Mouse (Mus musculus) layer of hippocampus, postnatal 25 days (tissue): Measurements from ENCODE around the gene Slc7a7. TPM values are rescaled to one million over a fixed set of nuclear protein-coding genes. Genes with fewer than 3 reads are reported as not detected.
A peak's percentile ranks its signal among the peaks of the same experiment; 100 is the strongest.

Experiments used
- DNase-seq, 2 experiments: peaks; one replicate each; pipeline ENCODE4 v3.0.0; 2022; ENCODE audit warnings: mixed read lengths in 2 of 2, low spot score in 1 of 2; ENCODE audit errors: extremely low spot score in 1 of 2
- total RNA-seq, 2 experiments: library from RNA; stranded (reverse); gene quantifications; 2 replicates each; pipeline ENCODE4 v1.2.3; 2021

The Slc7a7 gene
- total RNA-seq = 1 to 10 TPM; 1.5 to 1.9 TPM

GRCm38 (mm10) chr14:54417623-54418081 lies at the start of gene Slc7a7:
Slc7a7 (minus strand) TSS chr14:54417780.
- no peak for DNase-seq

GRCm38 (mm10) chr14:54464293-54465005 lies 46.9 kb upstream of the Slc7a7 start:
- DNase-seq = peak in 1 of 2 experiments; percentile 35

GRCm38 (mm10) chr14:54463959-54464292 lies 46.3 kb upstream of the Slc7a7 start, which contains the start of gene Lrp10:
Lrp10 (plus strand) TSS chr14:54464137.
- peak; percentile 76 to 79 for DNase-seq

- no peak for DNase-seq
Measured at GRCm38 (mm10) chr14:54463108-54463958, 45.8 kb upstream of the Slc7a7 start.

GRCm38 (mm10) chr14:54462146-54462545 lies 44.6 kb upstream of the Slc7a7 start:
- DNase-seq = no peak

- DNase-seq = no peak
Measured at GRCm38 (mm10) chr14:54457907-54458569, 40.5 kb upstream of the Slc7a7 start.

- DNase-seq = no peak
Measured at GRCm38 (mm10) chr14:54454669-54455528, 37.3 kb upstream of the Slc7a7 start.

GRCm38 (mm10) chr14:54453566-54453965 lies 36.0 kb upstream of the Slc7a7 start:
- DNase-seq = no peak

GRCm38 (mm10) chr14:54445476-54445875 lies 27.9 kb upstream of the Slc7a7 start:
- no peak for DNase-seq

- no peak for DNase-seq
Measured at GRCm38 (mm10) chr14:54443712-54444618, 26.4 kb upstream of the Slc7a7 start.

- DNase-seq = no peak
Measured at GRCm38 (mm10) chr14:54443196-54443595, 25.6 kb upstream of the Slc7a7 start.

- no peak for DNase-seq
Measured at GRCm38 (mm10) chr14:54442548-54442947, 25.0 kb upstream of the Slc7a7 start.

- no peak for DNase-seq
Measured at GRCm38 (mm10) chr14:54441365-54441764, 23.8 kb upstream of the Slc7a7 start.

GRCm38 (mm10) chr14:54440538-54440937 lies 23.0 kb upstream of the Slc7a7 start:
- DNase-seq = no peak

- DNase-seq = no peak
Measured at GRCm38 (mm10) chr14:54439610-54440009, 22.0 kb upstream of the Slc7a7 start.

GRCm38 (mm10) chr14:54439155-54439554 lies 21.6 kb upstream of the Slc7a7 start:
- DNase-seq = no peak

GRCm38 (mm10) chr14:54435194-54435918 lies 17.8 kb upstream of the Slc7a7 start:
- no peak for DNase-seq

GRCm38 (mm10) chr14:54433941-54434531 lies 16.5 kb upstream of the Slc7a7 start:
- no peak for DNase-seq
